Mouse (Mus musculus): ENCODE data around the gene C1qc.

DNA sequence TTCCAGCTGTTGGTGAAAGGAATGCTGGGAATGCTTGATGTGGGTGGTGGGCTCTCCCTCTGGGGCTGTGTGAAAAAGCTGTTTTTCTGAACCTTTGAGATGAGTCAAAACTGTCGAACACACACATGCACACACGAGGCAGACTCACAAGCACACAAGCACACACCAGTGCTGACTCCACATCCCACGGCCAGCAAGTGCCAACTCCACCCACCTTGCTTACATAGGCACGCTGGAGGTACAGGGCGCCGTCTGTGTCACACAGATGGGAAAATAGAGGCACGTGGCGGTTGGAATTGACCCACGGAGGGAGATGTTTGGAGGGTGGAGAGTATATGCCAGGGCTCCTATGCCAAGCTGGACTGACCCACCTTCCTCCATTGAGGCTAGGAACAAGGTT, 18.9 kb upstream of the C1qc start:
- no peak for TF ChIP-seq CTCF (IDR thresholded peaks at IDR 0.05; ENCODE audit: low read depth)
- TF ChIP-seq EP300 (IDR thresholded peaks at IDR 0.05; ENCODE audit: low read depth) = no peak
